Comparison of ENCODE assay signal across 12 mouse cellular contexts in genomic region chr17:4734412-4734881, GRCm38 (mm10).
A peak's percentile ranks its signal among the peaks of the same experiment; 100 is the strongest.
DNase-seq lines count a peak whose midpoint lies in the region; ATAC-seq and TF ChIP-seq lines count a peak whose summit lies in the region.
"Had no signal": no experiment of that assay in that cellular context is flagged by ENCODE, and none has a peak within 500 bp of the region (broad histone marks: within the 10 kb centered on the region; RNA-seq: fewer than 3 reads in every experiment).

No protein-coding gene starts in this region.

- no peaks in the 10 kb centered on the region for H3K9me3 ChIP-seq in stomach, embryonic 14.5 days (ENCODE audit: control insufficient read depth, low read depth, low read length)
- H3K9me3 ChIP-seq in stomach, postnatal 0 days (ENCODE audit: control insufficient read depth, low read length): no peaks in the 10 kb centered on the region
- no peaks in the 10 kb centered on the region for H3K9me3 ChIP-seq in kidney, embryonic 15.5 days (replicated peaks)
- no peaks in the 10 kb centered on the region for H3K9me3 ChIP-seq in stomach, embryonic 15.5 days
- no peaks in the 10 kb centered on the region for H3K9me3 ChIP-seq in forebrain, embryonic 10.5 days
- H3K9me3 ChIP-seq in midbrain, embryonic 15.5 days: no peaks in the 10 kb centered on the region
- H3K9me3 ChIP-seq: forebrain, embryonic 12.5 days; liver, embryonic 13.5 days; midbrain, embryonic 13.5 days had no signal

- no peak for TF ChIP-seq EP300 in stomach, postnatal 0 days (optimal IDR thresholded peaks at IDR 0.05)

- ATAC-seq in stomach, embryonic 14.5 days (ENCODE audit: insufficient number of reproducible peaks, insufficient read depth, low FRiP score, low read depth): peak; percentile 53; the same call in 1 of the 2 replicates
- no peak for ATAC-seq in stomach, postnatal 0 days (ENCODE audit: low FRiP score, low TSS enrichment)
- peak; percentile 68; the same call in 1 of the 2 replicates for ATAC-seq in kidney, embryonic 15.5 days (replicated peaks; ENCODE audit: low FRiP score)
- no peak for ATAC-seq in stomach, embryonic 15.5 days (ENCODE audit: insufficient read depth, low FRiP score, low read depth)
- no peak for ATAC-seq in midbrain, embryonic 15.5 days (replicated peaks)
- ATAC-seq: midbrain, embryonic 13.5 days had no signal

- H3K27ac ChIP-seq in gastrocnemius, adult 2 months: peak overlapping the region; percentile 20
- 0 out of 2 replicates have a peak overlapping the region, but pooled peaks have one; percentile 77 for H3K27ac ChIP-seq in stomach, embryonic 14.5 days (ENCODE audit: low read length)
- H3K27ac ChIP-seq in stomach, postnatal 0 days (replicated peaks): no peak overlapping the region
- no peak overlapping the region for H3K27ac ChIP-seq in kidney, embryonic 15.5 days
- H3K27ac ChIP-seq in stomach, embryonic 15.5 days: 0 out of 2 replicates have a peak overlapping the region, but pooled peaks have one; percentile 86
- no peak overlapping the region for H3K27ac ChIP-seq in forebrain, embryonic 10.5 days
- H3K27ac ChIP-seq in midbrain, embryonic 15.5 days: no peak overlapping the region
- H3K27ac ChIP-seq: forebrain, embryonic 12.5 days; liver, embryonic 13.5 days; midbrain, embryonic 13.5 days had no signal

- 27% methylated on average over 5 of the region's 5 CpGs for WGBS in stomach, embryonic 14.5 days
- 24% methylated on average over 5 of the region's 5 CpGs for WGBS in stomach, postnatal 0 days
- WGBS in kidney, embryonic 15.5 days: 23% methylated on average over 5 of the region's 5 CpGs
- 26% methylated on average over 5 of the region's 5 CpGs for WGBS in stomach, embryonic 15.5 days
- 84% methylated on average over 5 of the region's 5 CpGs for WGBS in forebrain, embryonic 10.5 days
- 78% methylated on average over 5 of the region's 5 CpGs for WGBS in midbrain, embryonic 15.5 days

- H3K4me1 ChIP-seq in stomach, embryonic 14.5 days (ENCODE audit: control insufficient read depth, insufficient read depth, low read length): peaks cover 6% of the 10 kb centered on the region; the same call in 1 of the 2 replicates
- no peaks in the 10 kb centered on the region for H3K4me1 ChIP-seq in stomach, postnatal 0 days (replicated peaks; ENCODE audit: control insufficient read depth, insufficient read depth)
- peaks cover 31% of the 10 kb centered on the region for H3K4me1 ChIP-seq in kidney, embryonic 15.5 days
- peaks cover 13% of the 10 kb centered on the region; the same call in 1 of the 2 replicates for H3K4me1 ChIP-seq in stomach, embryonic 15.5 days
- peaks cover 23% of the 10 kb centered on the region for H3K4me1 ChIP-seq in forebrain, embryonic 10.5 days
- H3K4me1 ChIP-seq in midbrain, embryonic 15.5 days: peaks cover 5% of the 10 kb centered on the region; the same call in 1 of the 2 replicates
- H3K4me1 ChIP-seq: liver, embryonic 13.5 days had no signal

- H3K36me3 ChIP-seq in stomach, embryonic 14.5 days (ENCODE audit: control insufficient read depth, insufficient read depth, low read length): no peaks in the 10 kb centered on the region
- H3K36me3 ChIP-seq in stomach, postnatal 0 days (ENCODE audit: control insufficient read depth, insufficient read depth, low read length): no peaks in the 10 kb centered on the region
- no peaks in the 10 kb centered on the region for H3K36me3 ChIP-seq in kidney, embryonic 15.5 days
- no peaks in the 10 kb centered on the region for H3K36me3 ChIP-seq in stomach, embryonic 15.5 days
- no peaks in the 10 kb centered on the region for H3K36me3 ChIP-seq in forebrain, embryonic 10.5 days (replicated peaks)
- H3K36me3 ChIP-seq in midbrain, embryonic 15.5 days (replicated peaks): no peaks in the 10 kb centered on the region
- H3K36me3 ChIP-seq: forebrain, embryonic 12.5 days; liver, embryonic 13.5 days; midbrain, embryonic 13.5 days had no signal

- no peak overlapping the region for H3K9ac ChIP-seq in stomach, embryonic 14.5 days (replicated peaks; ENCODE audit: low read depth, low read length)
- no peak overlapping the region for H3K9ac ChIP-seq in stomach, postnatal 0 days (ENCODE audit: low read length)
- H3K9ac ChIP-seq in kidney, embryonic 15.5 days: no peak overlapping the region
- H3K9ac ChIP-seq in stomach, embryonic 15.5 days: no peak overlapping the region
- H3K9ac ChIP-seq in midbrain, embryonic 15.5 days: no peak overlapping the region
- H3K9ac ChIP-seq: forebrain, embryonic 12.5 days; liver, embryonic 13.5 days; midbrain, embryonic 13.5 days had no signal

- intact Hi-C loops in gastrocnemius, adult 2 months (cut with DNase I): no loop called here

- no peak for TF ChIP-seq CTCF in gastrocnemius, adult 2 months (IDR thresholded peaks at IDR 0.05)
- TF ChIP-seq CTCF in stomach, postnatal 0 days (IDR thresholded peaks at IDR 0.05; ENCODE audit: low read depth): no peak

- no peak overlapping the region for H3K4me3 ChIP-seq in gastrocnemius, adult 2 months
- no peak overlapping the region for H3K4me3 ChIP-seq in stomach, embryonic 14.5 days (ENCODE audit: low read depth, low read length)
- H3K4me3 ChIP-seq in stomach, postnatal 0 days (ENCODE audit: low read depth, low read length): no peak overlapping the region
- no peak overlapping the region for H3K4me3 ChIP-seq in kidney, embryonic 15.5 days (replicated peaks)
- H3K4me3 ChIP-seq in stomach, embryonic 15.5 days (replicated peaks): no peak overlapping the region
- no peak overlapping the region for H3K4me3 ChIP-seq in forebrain, embryonic 10.5 days
- no peak overlapping the region for H3K4me3 ChIP-seq in midbrain, embryonic 15.5 days
- H3K4me3 ChIP-seq: forebrain, embryonic 12.5 days; liver, embryonic 13.5 days; midbrain, embryonic 13.5 days had no signal

- no peak overlapping the region for H3K4me2 ChIP-seq in stomach, embryonic 14.5 days (replicated peaks; ENCODE audit: low read depth, low read length)
- no peak overlapping the region for H3K4me2 ChIP-seq in stomach, postnatal 0 days (replicated peaks; ENCODE audit: low read depth)
- no peak overlapping the region for H3K4me2 ChIP-seq in kidney, embryonic 15.5 days
- no peak overlapping the region for H3K4me2 ChIP-seq in stomach, embryonic 15.5 days
- no peak overlapping the region for H3K4me2 ChIP-seq in midbrain, embryonic 15.5 days
- H3K4me2 ChIP-seq: forebrain, embryonic 12.5 days; liver, embryonic 13.5 days; midbrain, embryonic 13.5 days had no signal

- DNase-seq in gastrocnemius, adult 2 months: peak; percentile 53
- no peak for DNase-seq in gastrocnemius, postnatal 10 days
- DNase-seq in stomach, postnatal 0 days (ENCODE audit: low spot score): no peak
- DNase-seq in forebrain, embryonic 10.5 days (ENCODE audit: extremely low spot score, low spot score): no peak
- DNase-seq: liver, embryonic 13.5 days; right cerebral cortex, postnatal 14 days had no signal

- H3K27me3 ChIP-seq in stomach, embryonic 14.5 days (ENCODE audit: control insufficient read depth, insufficient read depth, low read length): no peaks in the 10 kb centered on the region
- H3K27me3 ChIP-seq in stomach, postnatal 0 days (ENCODE audit: control insufficient read depth, insufficient read depth, low read length): no peaks in the 10 kb centered on the region
- H3K27me3 ChIP-seq in kidney, embryonic 15.5 days: no peaks in the 10 kb centered on the region
- no peaks in the 10 kb centered on the region for H3K27me3 ChIP-seq in stomach, embryonic 15.5 days (replicated peaks)
- H3K27me3 ChIP-seq in forebrain, embryonic 10.5 days (ENCODE audit: poor library complexity, severe bottlenecking): no peaks in the 10 kb centered on the region
- H3K27me3 ChIP-seq in midbrain, embryonic 15.5 days (replicated peaks): no peaks in the 10 kb centered on the region
- H3K27me3 ChIP-seq: forebrain, embryonic 12.5 days; liver, embryonic 13.5 days; midbrain, embryonic 13.5 days had no signal

Comparison
In these comparisons a context has a peak if more than half of its experiments do, and no peak if none do; other contexts are left out.
1. H3K27ac ChIP-seq: peak in gastrocnemius, adult 2 months (single experiment), stomach, embryonic 14.5 days (single experiment) and stomach, embryonic 15.5 days (single experiment); none in stomach, postnatal 0 days (single experiment), kidney, embryonic 15.5 days (single experiment), forebrain, embryonic 10.5 days (single experiment) and midbrain, embryonic 15.5 days (single experiment).
2. ATAC-seq: peak in stomach, embryonic 14.5 days (single experiment) and kidney, embryonic 15.5 days (single experiment); none in stomach, postnatal 0 days (single experiment), stomach, embryonic 15.5 days (single experiment) and midbrain, embryonic 15.5 days (single experiment).